Mouse (Mus musculus) large intestine, adult 2 months (tissue): Measurements from ENCODE around the gene Galns. TPM values are rescaled to one million over a fixed set of nuclear protein-coding genes. Genes with fewer than 3 reads are reported as not detected.

ENCODE experiments used
- DNase-seq: peaks from one replicate; pipeline ENCODE4 v3.0.0-alpha.2; 2012; ENCODE audit warnings: low read depth, low spot score
- WGBS: fragments of 180-500 bp; shearing (Covaris S2); methylation state at CpG from one replicate; pipeline ENCODE4 v1.1.7; 2018; 5-methylcytosine and 5-hydroxymethylcytosine counted together
- polyA plus RNA-seq: library from polyadenylated mRNA; depleted of rRNA; stranded (reverse); fragments of >200 nt; gene quantifications from 2 replicates; pipeline ENCODE4 v1.2.3, GENCODE M21; 2012; rRNA removed

Galns gene
- polyA plus RNA-seq, 1 experiment: 19.1 TPM

GRCm38 (mm10) chr8:122550234-122550994 lies 60.8 kb downstream of the Galns start:
- WGBS: 3% methylated on average over 49 of the region's 52 CpGs
- no peak for DNase-seq

DNA sequence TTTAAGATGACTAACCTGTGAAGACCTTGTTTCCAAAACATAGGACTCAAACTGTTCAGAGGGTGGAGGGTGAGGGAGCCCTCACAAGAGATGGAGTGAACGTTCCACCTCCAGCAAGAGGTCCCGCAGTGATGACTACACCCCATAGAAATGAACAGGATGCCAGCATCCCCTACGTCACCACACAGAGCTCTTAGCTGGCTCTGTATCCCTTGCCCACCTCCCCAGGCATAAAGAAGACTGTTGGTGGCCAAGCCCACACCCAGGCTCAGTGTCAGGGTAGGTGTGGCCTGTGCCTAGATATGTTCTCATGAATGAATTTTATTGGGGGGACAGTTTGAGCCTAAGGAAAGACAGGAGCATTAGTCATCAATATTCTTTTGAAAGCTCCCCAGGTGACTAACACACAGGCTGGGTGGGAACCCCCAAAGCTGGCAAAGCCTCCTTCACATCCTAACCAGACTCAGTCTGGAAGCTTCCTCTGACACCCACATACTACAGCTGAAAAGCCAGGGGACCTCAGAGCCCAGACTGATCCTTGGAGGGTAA lies 62.3 kb downstream of the Galns start:
- 66% methylated on average over 3 of the region's 3 CpGs for WGBS
- DNase-seq: no peak

DNA sequence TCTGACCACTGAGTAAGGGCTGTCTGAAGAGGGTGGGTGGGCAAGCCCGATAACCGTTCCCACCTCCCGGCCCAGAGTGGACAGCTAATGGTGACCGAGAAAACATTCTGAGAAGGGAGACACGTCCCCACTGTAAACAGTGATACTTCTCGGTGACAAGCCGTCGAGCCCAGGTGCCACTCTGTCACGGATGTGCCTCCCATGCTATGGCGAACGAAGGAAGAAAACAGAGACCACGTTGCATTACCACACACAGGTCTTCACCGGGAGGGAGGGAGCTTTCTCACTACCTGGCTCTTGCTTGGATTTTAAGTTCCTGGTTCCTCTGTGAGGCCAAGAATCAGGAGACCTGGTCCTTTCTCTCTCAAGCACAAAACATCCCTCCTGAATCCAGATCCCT lies 62.9 kb downstream of the Galns start:
- WGBS: 58% methylated on average over 13 of the region's 13 CpGs
- DNase-seq: no peak

- WGBS: 39% methylated on average over 5 of the region's 5 CpGs
- no peak for DNase-seq
Observed at GRCm38 (mm10) chr8:122547815-122548214, 63.4 kb downstream of the Galns start.

DNA sequence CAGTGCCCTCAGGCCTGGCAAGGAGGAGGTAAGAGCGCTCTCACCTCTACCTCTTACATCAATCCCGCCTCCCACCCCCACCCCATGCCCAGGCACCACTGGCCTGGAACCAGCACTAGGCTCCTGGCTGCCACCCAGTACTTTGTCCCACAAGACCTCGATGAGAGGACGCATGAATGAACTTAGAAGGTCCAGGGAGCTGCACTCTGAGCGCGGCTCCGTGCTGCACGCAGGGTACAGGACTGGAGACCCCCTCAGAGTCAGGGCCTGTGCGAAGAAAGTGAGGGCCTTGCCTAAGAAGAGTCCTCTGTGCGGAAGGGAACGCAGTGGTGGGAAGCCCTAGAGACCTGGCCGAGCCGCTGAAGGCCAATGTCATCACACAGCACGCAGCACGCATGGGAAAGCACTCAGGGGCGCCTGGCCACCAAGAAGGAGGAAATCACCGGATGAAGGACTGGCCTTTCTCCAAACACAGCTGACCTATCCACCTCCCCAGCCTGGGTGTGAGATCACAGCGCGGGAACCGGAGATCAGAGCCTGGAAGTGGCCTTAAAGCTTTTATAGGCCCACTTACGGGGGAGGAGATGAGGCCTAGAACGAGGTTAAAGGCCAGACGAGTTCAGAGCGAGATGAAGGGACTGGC lies 64.3 kb downstream of the Galns start:
- no peak for DNase-seq
- 56% methylated on average over 24 of the region's 24 CpGs for WGBS

GRCm38 (mm10) chr8:122546066-122546755 lies 65.1 kb downstream of the Galns start:
- 68% methylated on average over 7 of the region's 7 CpGs for WGBS
- no peak for DNase-seq

GRCm38 (mm10) chr8:122544138-122544537 lies 67.1 kb downstream of the Galns start:
- WGBS: 88% methylated on average over 8 of the region's 8 CpGs
- DNase-seq: no peak

GRCm38 (mm10) chr8:122538310-122539076 lies 72.8 kb downstream of the Galns start:
- no peak for DNase-seq
- 88% methylated on average over 9 of the region's 9 CpGs for WGBS

- no peak for DNase-seq
- 74% methylated on average over 2 of the region's 2 CpGs for WGBS
Observed at GRCm38 (mm10) chr8:122537812-122538211, 73.5 kb downstream of the Galns start.

DNA sequence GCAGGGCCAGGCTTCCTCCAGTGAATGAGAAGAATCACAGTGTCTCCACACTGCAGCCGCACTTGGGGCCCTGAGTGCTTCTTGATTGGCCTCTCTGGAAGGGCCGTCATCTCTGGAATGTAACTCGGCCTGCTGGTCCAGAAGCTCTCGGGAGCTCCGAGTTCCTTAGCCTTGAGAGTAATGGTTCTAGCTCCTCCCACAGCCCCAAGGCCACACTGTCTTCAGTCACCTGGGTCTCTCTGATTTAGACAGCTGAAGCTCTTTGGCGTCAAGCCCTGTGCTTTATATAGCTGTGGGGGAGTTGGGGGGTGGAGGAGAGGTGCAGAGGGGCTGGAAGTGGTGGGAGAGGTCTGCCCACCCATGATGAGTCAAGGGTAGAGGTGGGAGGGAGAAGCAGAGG lies 74.2 kb downstream of the Galns start:
- 17% methylated on average over 6 of the region's 6 CpGs for WGBS
- DNase-seq: no peak

GRCm38 (mm10) chr8:122531312-122531711 lies 80.0 kb downstream of the Galns start:
- WGBS: 67% methylated on average over 8 of the region's 8 CpGs
- no peak for DNase-seq

GRCm38 (mm10) chr8:122529159-122529558 lies 82.1 kb downstream of the Galns start:
- WGBS: 74% methylated on average over 4 of the region's 4 CpGs
- no peak for DNase-seq

Other genes with a start within 250 kb of the Galns start
- 18.6 and 29.6 TPM in 2 replicates for gene Zc3h18, start 234.9 kb downstream of the Galns start, polyA plus RNA-seq
- 0.21 and 0.41 TPM in 2 replicates for gene Il17c, start 189.4 kb downstream of the Galns start, polyA plus RNA-seq
- gene Cyba, start 178.5 kb downstream of the Galns start, polyA plus RNA-seq: 240 and 254 TPM in 2 replicates
- 45.0 and 54.8 TPM in 2 replicates for gene Mvd, start 168.0 kb downstream of the Galns start, polyA plus RNA-seq
- gene Snai3, start 150.7 kb downstream of the Galns start, polyA plus RNA-seq: 1.4 and 1.6 TPM in 2 replicates
- 49.6 and 52.5 TPM in 2 replicates for gene Rnf166, start 135.4 kb downstream of the Galns start, polyA plus RNA-seq
- 20.8 and 27.6 TPM in 2 replicates for gene Ctu2, start 135.3 kb downstream of the Galns start, polyA plus RNA-seq
- gene Piezo1, start 60.1 kb downstream of the Galns start, polyA plus RNA-seq: 35.4 and 38.3 TPM in 2 replicates
- gene Cdt1, start 43.4 kb downstream of the Galns start, polyA plus RNA-seq: 42.7 and 43.0 TPM in 2 replicates
- gene Aprt, start 34.6 kb downstream of the Galns start, polyA plus RNA-seq: 318 and 399 TPM in 2 replicates
- 165 and 169 TPM in 2 replicates for gene Trappc2l, start 177 bp upstream of the Galns start, polyA plus RNA-seq
- 0.07 and 0.10 TPM in 2 replicates for gene Pabpn1l, start 11.3 kb upstream of the Galns start, polyA plus RNA-seq
- gene Cbfa2t3, start 87.6 kb upstream of the Galns start, polyA plus RNA-seq: 5.7 and 6.3 TPM in 2 replicates
- 30.5 and 34.6 TPM in 2 replicates for gene Acsf3, start 164.0 kb upstream of the Galns start, polyA plus RNA-seq
- 0.05 TPM in 1 of 2 replicates, not detected in the other for gene Cdh15, start 236.5 kb upstream of the Galns start, polyA plus RNA-seq